Mouse (Mus musculus): ENCODE results near the gene Myrfl.

The Myrfl gene

DNA sequence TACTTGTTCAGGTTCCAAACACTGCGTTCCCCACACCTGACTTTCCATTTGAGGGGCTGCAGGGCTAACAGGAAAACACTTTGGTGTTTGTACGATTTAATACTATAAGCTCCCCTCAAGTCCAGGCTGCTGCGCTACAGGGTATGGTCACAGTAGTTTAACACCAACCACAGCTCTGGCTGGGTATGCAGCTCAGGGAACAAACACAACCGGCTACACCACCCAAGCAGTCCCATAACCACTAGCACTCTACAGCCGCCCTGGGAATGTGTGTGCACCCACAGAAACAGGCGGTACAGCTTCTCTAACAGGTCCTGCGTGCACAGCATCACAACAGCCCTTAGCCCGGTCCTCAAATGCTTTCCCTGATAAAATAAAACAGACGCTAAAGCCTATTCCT is 16.1 kb upstream of the Myrfl start:
- no peak for DNase-seq

DNA sequence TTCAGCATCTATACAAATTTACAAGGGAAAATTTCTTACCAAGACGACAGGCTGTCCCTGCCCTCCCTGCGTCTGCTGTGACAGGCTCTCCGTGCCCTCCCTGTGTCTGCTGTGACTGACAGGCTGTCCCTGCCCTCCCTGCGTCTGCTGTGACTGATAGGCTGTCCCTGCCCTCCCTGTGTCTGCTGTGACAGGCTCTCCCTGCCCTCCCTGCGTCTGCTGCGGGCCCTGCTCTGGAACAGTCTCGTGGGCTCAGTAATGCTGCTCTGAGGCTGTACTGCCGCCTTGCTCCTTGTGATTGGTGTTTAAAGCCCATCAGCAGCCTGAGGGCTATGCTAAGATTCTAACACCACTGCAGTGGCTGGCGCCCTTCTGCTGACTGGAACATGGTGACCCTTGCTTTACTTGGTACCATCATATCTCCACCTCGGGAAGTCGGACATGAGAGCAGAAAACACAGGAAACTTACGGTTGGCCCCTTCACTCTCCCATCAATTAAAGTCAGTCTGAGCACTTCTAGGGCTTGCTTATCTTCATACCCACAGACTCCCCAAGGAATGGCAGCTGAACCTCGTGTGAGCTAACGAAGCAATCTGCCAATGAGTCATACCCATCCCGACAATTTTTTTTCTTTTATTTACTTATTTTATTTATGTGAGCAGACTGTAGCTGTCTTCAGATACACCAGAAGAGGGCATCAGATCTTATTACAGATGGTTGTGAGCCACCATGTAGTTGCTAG is 12.4 kb upstream of the Myrfl start:
- DNase-seq = no peak

DNA sequence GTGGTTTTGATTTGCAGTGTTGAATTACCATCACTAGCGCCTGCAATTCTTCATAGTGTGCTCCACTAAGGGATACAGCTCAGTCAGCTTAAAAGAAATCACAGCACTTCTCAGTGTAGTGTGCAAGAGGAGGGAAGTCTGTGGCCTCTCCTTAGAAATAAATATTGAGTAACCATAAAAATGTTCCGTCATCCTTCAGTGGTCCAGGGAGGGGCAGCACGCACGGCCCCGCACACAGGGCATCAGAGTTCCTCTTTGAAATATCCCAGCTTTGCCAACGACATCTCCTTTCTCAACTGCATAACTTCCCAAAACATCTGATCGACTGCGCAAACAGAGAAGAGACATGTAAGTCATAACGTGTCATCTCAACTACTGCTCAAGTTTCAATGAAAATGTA is 10.1 kb upstream of the Myrfl start:
- DNase-seq = no peak

DNA sequence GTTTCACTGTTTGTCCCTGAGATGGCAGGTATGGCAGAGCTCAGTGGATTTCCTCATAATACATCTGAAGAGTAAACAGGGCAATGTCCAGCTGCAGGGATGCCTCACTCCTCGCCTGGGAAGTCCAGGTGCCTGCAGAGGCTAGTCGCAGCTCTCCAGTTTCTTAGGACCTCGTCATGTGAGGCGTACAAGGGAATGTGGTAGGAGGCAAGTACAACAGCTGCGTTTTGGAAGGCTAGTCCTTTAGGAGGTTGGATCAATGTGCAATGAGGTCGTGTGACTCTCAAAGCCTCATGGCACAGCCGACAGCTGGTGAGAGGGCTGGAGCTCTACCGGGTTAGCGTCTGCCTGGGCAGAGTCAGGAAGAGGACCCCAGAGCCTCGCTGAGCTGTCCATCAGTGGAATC is 7.8 kb upstream of the Myrfl start:
- DNase-seq = no peak

DNA sequence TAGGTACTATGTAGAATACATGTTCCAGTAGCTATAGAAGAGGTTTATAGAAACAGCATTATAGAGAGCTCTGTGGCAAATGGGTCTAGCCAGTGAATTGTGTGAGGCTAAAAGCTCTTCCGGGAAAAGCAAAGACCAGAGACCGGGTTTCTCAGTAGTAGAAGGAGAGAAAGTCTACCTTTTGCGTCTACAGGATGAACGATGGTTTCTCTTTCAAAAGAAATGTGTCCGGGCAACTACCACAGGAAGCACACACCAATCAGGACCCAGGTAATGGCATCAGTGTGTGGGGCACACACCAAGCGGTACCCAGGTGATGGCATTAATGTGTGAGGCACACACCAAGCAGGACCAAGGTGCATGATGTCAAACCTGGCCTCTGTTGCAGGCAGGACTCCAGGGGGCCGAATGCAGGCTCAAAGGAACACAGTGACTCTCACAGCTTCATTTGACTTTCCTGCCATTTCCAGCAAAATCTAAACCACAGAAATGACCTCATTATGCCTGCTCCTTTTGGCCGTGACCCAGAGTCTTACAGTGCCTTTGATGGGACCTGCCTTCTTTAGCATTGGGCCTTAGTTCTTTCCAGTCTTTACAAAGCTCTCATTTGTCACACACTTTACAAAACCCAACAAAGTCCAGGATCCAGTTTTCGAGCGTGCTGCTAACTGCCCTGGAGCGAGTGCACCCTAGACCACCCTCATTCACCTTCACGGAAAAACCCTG is 1.4 kb downstream of the Myrfl start:
- DNase-seq = no peak

DNA sequence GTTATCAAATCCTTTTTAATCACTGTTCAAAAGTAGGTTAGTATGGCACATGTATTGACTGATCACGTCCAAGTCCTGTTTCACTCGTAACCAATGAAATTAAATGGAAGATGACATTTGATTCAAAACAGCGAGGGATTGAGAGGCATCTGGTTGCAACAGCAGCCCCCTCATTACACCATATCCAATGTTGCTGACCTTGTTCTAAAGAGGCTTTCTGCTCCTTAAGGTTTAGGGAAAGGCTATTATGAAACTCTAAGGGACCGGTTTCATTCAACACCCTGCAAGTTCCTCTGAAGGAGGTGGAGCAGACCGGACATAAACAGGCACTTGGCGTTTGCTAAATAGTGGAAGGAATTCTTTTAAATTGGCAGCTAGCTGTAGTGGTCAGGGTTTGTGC is 2.2 kb downstream of the Myrfl start:
- no peak for DNase-seq

DNA sequence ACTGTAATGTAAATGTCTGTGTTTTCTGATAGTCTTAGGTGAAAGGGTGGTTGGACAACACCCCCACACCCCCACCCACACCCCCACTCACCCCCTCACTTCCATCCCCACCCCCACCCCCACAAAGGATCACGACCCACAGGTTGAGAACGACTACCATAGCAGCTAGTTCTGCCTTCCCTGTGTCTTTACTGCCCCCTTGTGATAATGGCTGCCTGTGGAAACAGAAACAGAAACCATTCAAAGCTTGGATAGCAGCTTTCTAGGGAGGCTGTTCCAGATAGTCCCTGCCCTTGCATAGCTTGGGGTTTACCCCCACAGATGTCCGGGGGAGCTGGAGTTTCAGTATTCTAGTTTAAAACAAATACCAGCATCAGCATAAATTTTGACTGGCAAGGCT is 3.0 kb downstream of the Myrfl start:
- peak; percentile 27 to 34 for DNase-seq

DNA sequence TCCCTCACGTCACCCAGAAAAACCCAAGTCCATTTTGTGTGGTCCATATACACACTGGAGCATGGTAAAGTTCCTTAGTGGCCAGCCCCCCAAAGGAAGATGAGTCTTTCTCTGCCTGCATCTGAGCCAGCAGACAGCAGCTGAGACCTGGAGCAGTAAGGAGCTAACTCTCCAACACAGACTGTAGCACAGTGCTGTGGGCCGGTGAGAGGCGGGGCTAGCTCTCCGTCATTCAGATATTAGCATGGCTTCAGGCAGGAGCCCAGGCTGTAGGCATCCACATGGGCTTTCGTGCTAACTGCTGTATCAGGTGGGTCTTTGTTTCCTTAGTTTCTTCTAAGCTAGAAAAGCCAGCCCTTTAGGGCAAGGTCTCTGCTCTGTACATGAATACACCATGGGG is 6.1 kb downstream of the Myrfl start:
- DNase-seq = no peak

DNA sequence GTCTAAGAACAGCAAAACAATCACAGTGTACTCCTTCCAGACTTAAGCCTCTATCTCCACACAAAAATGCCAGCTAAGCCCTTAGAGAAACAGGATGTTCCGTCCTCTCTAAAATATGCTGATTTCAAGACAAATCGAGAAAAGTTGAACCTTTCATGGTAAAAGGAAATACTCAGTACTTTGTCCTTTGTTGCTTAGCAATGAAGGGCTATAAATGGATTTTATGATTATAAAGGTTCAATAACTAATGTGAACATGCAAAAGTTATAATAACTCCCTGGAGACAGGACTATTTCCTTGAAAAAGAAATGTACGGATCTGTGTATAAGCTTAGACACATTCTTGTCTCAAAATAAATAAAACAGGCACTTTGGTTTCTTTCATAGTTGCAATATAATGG is 12.2 kb downstream of the Myrfl start:
- DNase-seq = no peak

DNA sequence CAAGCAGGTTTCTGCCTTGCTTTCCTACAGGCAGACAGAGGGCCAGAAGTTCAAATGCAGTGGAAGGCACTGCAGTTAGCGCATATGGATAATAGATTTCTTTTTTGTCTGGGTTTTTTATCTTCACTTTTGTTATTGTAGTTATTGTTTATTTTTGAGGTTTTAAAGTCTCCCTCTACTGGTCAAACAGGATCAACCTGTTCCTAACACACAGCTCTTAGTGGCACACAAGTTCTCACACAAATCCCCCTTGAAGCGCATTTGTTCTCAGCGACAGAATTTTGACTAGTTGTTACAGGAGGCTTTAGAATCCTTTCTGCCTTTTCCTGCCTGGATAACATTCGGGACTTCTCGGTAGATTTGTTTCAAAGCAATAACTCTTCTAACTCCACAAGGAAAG is 13.2 kb downstream of the Myrfl start:
- no peak for DNase-seq

DNA sequence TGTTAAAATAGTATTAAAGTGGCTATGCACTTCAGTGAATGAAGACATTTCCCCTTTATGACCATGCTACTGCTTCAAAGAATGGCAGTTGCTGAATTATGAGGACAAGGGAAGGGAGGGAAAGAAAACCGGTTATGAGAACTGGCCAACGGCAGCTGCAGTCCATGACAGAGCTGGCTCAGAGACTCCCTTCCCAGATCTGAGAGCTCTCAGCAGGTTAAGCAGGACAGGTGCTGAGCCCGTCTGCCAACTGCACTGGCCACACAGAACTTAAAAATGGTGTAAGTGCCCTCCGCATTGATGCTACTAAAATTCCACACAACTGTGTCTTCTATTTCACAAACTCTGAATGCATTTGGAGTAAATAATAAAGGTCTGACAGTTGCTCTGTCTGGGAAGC is 19.3 kb downstream of the Myrfl start:
- DNase-seq = no peak

DNA sequence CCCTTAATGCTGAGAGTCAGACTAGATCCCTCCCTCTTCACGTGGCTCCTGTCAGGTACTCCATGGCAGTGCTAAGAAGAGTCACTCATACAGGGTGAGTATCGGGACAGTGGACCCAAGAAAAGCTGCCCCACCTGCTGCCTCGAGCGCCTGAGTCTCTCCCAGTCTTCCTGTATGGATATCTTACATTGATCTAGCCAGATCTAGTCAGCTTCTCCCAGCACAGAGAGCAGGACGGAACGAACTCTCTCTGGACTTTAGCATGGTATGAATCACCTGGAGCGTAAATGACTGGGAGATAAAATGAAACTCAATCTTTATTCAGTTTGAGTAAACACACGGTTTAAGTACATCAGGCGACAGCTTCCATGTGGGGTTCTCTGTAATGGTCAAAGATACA is 22.2 kb downstream of the Myrfl start:
- no peak for DNase-seq

DNA sequence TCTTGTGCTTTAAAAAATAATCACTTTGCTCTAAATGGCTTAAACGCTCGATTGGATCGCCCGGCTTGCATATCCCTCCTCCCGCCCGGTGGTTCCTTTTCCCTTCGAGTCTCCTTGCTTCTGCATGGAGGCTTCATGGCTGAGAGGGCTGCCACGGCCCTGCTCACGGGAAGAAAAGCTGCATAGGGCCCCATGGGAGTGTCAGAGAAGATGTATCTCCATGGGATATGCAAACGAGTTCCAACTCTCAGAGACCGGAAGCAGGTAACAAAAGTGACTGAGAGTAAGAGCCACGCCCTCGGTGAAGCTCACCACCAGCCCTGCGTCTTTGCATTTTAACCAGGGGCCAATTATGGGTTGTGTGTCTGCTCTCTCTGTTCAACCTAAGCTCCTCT is 24.7 kb downstream of the Myrfl start:
- DNase-seq = peak; percentile 23 to 30

DNA sequence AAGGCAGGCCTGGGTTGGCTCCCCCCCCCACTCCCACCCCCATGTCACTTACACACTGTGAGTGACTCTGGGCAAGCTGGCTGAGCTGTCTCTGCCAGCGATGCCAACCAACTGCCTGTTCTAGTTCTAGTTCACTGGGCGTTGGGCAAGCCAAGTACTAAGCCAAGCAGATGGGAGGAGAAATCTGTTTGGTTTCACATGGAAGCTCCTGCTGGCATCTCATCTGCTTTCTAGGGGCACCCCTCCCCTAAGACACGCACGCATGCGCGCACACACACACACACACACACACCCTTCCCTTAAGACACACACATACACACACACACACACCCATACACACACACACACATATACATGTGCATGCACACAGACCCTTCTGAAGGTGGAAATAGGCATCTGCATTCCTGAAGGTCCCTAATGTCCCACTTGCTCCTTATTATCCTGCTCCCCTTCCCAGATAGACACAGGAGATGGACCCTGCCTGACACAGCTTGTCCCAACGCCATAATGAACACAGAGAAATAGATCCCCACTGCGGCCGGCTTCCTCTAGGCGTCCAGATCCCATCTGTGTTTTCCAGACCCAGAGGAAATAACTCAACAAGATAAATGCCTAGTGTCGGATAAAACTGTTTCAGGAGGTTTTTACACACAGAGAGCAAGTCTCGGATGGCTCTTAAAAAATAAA is 25.2 kb downstream of the Myrfl start:
- no peak for DNase-seq

DNA sequence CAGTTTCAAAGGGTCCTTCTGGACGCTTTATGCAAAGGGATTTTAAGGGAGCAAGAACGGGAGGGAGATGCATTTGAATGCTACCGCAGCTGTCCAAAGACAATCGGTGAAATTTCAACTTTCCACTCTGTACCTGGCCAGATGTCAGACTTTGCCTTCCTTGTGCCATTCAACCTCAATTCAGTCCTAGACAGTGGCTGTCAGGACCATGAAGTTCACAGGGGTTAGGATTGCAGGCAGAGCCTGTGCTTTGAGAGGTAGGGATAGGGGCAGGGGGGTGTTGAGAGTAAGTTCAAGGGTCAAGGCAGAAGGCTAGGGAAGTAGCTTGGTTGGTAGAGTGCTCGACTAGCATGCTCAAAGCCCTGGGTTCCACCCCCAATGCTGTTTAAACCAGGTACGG is 25.9 kb downstream of the Myrfl start:
- DNase-seq = no peak

DNA sequence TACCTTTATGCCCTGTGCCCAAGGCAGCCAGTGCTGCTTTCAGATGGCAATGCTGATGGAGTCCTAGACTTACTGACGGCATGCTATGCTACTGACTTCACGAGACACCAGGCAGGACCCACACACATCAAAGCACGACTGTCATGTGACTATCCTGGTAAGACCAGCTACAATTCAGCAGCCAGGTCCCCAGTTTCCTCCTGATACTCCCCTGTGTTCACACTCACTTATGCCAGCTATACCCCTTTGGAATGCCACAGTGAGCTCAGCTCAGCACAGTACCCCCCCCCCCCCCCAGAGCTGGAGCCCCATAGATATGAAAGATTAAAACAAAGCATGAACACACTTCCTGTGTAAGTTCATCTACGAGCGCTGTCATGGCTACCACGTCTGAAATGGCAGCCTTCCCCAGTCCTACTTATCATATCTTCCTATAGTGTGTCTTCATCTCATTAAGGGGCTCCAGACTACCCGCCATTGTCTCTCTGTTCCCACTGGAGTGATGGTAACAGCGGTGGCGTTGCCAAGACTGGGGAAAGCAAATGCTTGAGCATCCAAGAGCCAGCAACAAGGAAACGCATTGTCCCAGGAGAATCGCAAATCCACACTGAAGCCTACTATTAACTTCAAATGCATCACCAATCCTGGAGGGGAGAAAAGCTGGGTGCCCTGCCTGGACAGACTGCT is 43.4 kb downstream of the Myrfl start:
- no peak for DNase-seq

DNA sequence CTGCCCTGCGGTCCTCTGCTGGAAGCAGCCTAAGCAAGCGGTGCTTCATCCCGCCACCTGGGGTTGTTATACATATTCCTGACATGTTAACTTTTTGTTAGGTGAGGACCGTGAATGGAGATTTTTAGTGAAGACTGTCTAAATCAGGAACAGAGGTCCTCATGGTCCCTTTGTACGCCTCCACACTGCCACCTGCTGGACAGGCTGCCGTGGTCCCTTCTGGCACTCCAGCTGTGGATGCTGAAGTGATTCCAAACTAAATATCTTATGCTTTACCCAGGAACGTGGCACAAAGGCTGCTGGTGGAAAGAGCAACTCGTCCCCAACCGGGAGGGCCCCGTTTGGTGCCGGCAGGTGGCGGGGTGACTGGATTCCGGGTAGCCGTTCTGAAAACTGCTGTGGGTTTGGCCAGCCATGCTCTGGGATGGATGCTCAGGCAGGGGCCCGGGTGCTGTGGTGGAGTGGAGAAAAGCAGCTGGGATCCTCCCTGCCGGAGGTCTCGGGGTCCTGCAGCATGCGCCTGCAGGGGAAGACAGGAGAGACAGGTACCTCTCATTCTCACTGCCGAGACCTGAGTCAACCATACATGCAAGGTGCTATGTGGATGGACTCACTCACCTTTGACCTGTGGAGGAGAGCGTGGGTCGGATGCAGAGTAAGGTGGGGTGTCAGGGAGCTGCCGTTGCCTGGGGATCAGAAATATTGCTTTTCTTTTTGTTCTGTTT is 47.8 kb downstream of the Myrfl start:
- DNase-seq = peak; percentile 87 to 88

DNA sequence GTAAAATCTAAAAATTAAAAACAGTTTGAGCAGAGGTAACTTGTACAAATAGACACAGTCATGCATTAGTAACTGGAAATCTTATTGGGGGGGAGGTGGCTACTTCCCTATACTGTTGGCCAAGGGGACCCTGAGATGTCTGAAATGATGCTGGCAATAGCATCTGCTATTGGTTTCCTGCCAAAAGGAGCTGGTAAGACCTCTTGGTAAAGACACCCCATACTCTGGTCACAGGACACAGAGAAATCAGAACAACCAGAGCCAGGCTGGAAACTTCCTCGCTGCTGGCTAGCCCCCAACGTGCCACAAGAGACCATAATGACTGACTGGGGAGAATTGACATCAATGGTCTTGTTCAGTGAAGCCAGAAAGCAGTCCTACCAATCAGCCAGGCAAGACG is 55.2 kb downstream of the Myrfl start:
- no peak for DNase-seq

DNA sequence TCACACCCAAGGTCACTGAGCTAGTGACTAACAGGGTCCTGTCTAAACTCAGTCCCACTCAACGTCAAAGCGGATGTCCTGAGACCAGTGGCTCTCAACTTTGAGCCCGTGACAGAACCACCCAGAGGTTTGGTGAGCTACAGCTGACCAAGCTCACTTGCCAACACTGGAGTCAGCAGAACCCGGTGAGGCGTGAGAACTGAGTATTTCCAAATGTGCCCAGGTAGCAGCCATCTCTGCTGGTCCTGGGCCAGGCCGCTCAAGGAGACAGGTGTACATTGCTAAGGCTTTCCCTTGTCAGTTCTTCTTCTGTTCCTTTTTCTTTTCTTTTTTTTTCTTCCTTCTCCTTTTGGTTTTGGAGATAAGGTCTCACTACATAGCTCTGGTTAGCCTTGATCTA is 66.0 kb downstream of the Myrfl start:
- DNase-seq = no peak

DNA sequence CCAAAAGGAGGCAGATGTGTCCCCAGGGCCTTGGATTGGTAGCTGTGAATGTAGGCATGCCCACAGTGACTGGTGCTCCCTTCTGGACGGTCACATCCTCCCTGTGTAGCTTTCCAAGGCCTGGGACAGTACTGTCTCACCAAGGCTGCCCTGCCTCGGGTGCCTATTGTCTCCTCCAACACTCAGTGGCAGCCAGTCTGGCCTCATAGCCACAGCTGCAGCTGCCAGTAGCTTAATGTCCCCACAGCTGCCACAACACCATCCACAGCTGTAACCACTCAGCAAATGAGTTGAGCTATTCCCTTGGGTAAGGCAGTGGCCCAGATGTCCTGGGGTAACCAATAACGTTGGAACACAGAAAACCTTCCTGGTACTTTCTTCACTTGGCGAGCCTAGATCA is 68.6 kb downstream of the Myrfl start:
- DNase-seq = no peak

DNA sequence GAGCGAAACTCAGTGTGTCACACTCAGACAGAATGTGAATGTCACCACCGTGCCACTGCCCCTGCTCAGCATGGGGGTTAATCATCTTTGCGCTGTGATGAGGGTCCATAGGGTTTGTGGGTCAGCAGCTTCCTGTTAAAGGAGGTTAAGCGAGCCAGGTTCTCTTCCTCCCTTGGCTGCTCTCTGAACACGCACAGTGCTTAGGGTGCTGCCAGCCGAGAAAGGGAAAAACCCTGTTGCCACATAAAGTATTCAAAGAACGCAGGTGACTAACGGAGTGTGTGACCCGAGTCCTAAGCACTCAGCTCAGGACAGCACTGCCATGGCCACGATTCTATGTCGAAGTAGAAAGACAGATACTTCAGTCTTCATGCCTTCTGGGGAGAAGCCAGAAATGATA is 69.4 kb downstream of the Myrfl start:
- DNase-seq = peak; percentile 10 to 19

DNA sequence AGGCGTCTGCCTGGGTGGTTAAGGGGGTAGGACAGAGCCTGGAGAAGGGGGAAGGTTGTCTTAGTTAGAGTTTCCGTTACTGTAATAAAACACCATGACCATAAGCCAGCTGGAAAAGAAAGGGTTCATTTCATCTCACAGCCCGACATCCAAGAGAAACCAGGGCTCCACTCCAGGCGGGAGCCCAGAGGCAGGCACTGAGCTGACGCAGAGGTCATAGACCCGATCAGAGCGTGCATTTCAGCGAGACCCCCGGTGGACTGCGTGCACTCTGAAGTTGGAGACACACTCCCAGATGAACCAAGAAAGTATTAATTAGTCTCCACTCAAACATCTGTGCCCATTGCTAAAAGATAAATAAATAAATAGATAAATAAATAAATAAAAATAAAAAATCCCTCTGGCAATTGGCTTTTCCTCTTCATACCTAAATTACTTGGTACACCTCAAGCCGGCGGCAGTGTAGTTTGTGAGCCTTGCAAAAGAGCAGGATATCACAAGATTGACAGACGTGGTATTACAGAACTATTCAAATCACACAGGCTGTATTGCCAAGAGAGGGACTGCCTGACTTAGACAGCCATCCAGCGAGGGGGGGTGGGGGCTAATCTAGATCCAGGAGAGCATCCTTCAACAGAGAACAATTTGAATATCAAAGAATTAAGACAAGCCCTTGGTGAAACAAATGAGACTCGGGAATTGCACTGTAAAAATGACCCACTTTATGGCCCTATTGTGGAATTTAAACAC is 81.2 kb downstream of the Myrfl start:
- no peak for DNase-seq
